Mouse (Mus musculus) heart, embryonic 14.5 days (tissue): ENCODE measurements around the gene Smad3. TPM values are rescaled to one million over a fixed set of nuclear protein-coding genes. Genes with fewer than 3 reads are reported as not detected.

Experiments
- ATAC-seq: fragments of 200-750 bp; cut with Nextera tagmentation; 2 replicates; pipeline ENCODE4 v1.8.0; 2017; ENCODE audit warnings: low read depth, moderate TSS enrichment; ENCODE audit not compliant: insufficient number of reproducible peaks, insufficient read depth, low FRiP score
- H3K27ac ChIP-seq, 2 experiments: fragments of 200-500 bp in 1 of 2; fragments of 300-500 bp in 1 of 2; sonication (generic) in 1 of 2; replicated peaks in 1 of 2; 2 replicates each; pipeline ENCODE4 v1.5.1; 2012 to 2014; ENCODE audit warnings: low read depth in 2 of 2, low read length in 2 of 2, control low read depth in 1 of 2, mild to moderate bottlenecking in 1 of 2, mixed read lengths in 1 of 2; ENCODE audit not compliant: control insufficient read depth in 1 of 2, insufficient read depth in 1 of 2
- H3K27me3 ChIP-seq: fragments of 300-500 bp; sonication (generic); 2 replicates; pipeline ENCODE4 v1.6.1; 2014; ENCODE audit warnings: mild to moderate bottlenecking, low read length, control low read depth; ENCODE audit not compliant: control insufficient read depth, insufficient read depth
- H3K36me3 ChIP-seq: fragments of 300-500 bp; sonication (generic); 2 replicates; pipeline ENCODE4 v1.6.1; 2014; ENCODE audit warnings: mild to moderate bottlenecking, control low read depth, low read length, mixed read lengths; ENCODE audit not compliant: control insufficient read depth, insufficient read depth
- H3K4me1 ChIP-seq, 2 experiments: fragments of 200-500 bp in 1 of 2; fragments of 300-500 bp in 1 of 2; sonication (generic) in 1 of 2; 2 replicates each; pipeline ENCODE4 v1.6.1; 2012 to 2014; ENCODE audit warnings: low read length in 2 of 2, control low read depth in 1 of 2, mixed read lengths in 1 of 2; ENCODE audit not compliant: control insufficient read depth in 2 of 2, insufficient read depth in 2 of 2
- H3K4me2 ChIP-seq: fragments of 300-500 bp; sonication (generic); 2 replicates; pipeline ENCODE4 v1.6.1; 2014; ENCODE audit warnings: mild to moderate bottlenecking, low read length
- H3K4me3 ChIP-seq, 2 experiments: fragments of 200-500 bp in 1 of 2; fragments of 300-500 bp in 1 of 2; sonication (generic) in 1 of 2; 2 replicates each; pipeline ENCODE4 v1.5.1; 2012 to 2014; ENCODE audit warnings: low read length in 2 of 2, mild to moderate bottlenecking in 2 of 2, control low read depth in 1 of 2, low read depth in 1 of 2, moderate library complexity in 1 of 2; ENCODE audit not compliant: control insufficient read depth in 1 of 2, insufficient read depth in 1 of 2
- H3K9ac ChIP-seq: fragments of 300-500 bp; sonication (generic); 2 replicates; pipeline ENCODE4 v1.6.1; 2014; ENCODE audit warnings: mild to moderate bottlenecking, low read length
- H3K9me3 ChIP-seq: fragments of 300-500 bp; sonication (generic); 2 replicates; pipeline ENCODE4 v1.6.1; 2016; ENCODE audit warnings: low read length, control low read depth; ENCODE audit not compliant: control insufficient read depth
- WGBS: fragments of 180-500 bp; shearing (Covaris S2); extraction: QIAGEN DNeasy Blood & Tissue Kit; methylation state at CpG from one replicate; pipeline ENCODE4 v1.1.7; 2014; 5-methylcytosine and 5-hydroxymethylcytosine counted together
- polyA plus RNA-seq: library from polyadenylated mRNA; unstranded; fragments of >200 nt; fragmentation: Nextera tagmentation; extraction: Ambion mirVana; gene quantifications from 2 replicates; pipeline ENCODE4 v1.2.1, GENCODE M21; 2014

The Smad3 gene
- polyA plus RNA-seq, 1 experiment from 2014 or later, result 10.4 TPM

GRCm38 (mm10) chr9:63666612-63667372 is 91.0 kb downstream of the Smad3 start:
- peaks cover 28% of the 10 kb centered on the region for H3K36me3 ChIP-seq
- WGBS, result 39% methylated on average over 18 of the region's 18 CpGs
- H3K4me3 ChIP-seq, result no peak overlapping the region
- ATAC-seq, result peak; percentile 68
- peak overlapping the region; percentile 58; the same call in 1 of the 2 replicates for H3K9ac ChIP-seq
- no peaks in the 10 kb centered on the region for H3K9me3 ChIP-seq
- no peaks in the 10 kb centered on the region for H3K27me3 ChIP-seq
- H3K27ac ChIP-seq, result peak overlapping the region; percentile 29 to 71
- H3K4me2 ChIP-seq, result peak overlapping the region; percentile 36; the same call in 1 of the 2 replicates
- H3K4me1 ChIP-seq, result peaks cover 51 to 68% of the 10 kb centered on the region in 2 experiments

GRCm38 (mm10) chr9:63664792-63665646 is 92.8 kb downstream of the Smad3 start:
- no peaks in the 10 kb centered on the region for H3K27me3 ChIP-seq
- no peak overlapping the region for H3K4me3 ChIP-seq
- H3K36me3 ChIP-seq, result peaks cover 36% of the 10 kb centered on the region
- H3K27ac ChIP-seq, result peak overlapping the region in 1 of 2 experiments; percentile 53; a peak in 2 of 4 replicates
- H3K9ac ChIP-seq, result no peak overlapping the region; the same call in 1 of the 2 replicates
- no peaks in the 10 kb centered on the region for H3K9me3 ChIP-seq
- 0 out of 2 replicates have a peak, but pooled peaks have one; percentile 17 for ATAC-seq
- no peak overlapping the region for H3K4me2 ChIP-seq
- H3K4me1 ChIP-seq, result peaks cover 51 to 66% of the 10 kb centered on the region in 2 experiments
- WGBS, result 67% methylated on average over 13 of the region's 13 CpGs

- Histone ChIP-seq H3K36me3 (peaks cover 36% of the 10 kb centered on the region), H3K27ac (no peak overlapping the region), H3K4me1 (peaks cover 51 to 66% of the 10 kb centered on the region in 2 experiments), H3K9ac (no peak overlapping the region), H3K4me2 (no peak overlapping the region), H3K27me3 (no peaks in the 10 kb centered on the region), H3K9me3 (no peaks in the 10 kb centered on the region), H3K4me3 (no peak overlapping the region)
- no peak for ATAC-seq
- WGBS, result 75% methylated on average over 2 of the region's 2 CpGs
These were observed 93.5 kb downstream of the Smad3 start for GRCm38 (mm10) chr9:63664300-63664745.

- WGBS, result 55% methylated on average over 10 of the region's 10 CpGs
These were observed 94.6 kb downstream of the Smad3 start for GRCm38 (mm10) chr9:63663222-63663621.

GRCm38 (mm10) chr9:63662759-63663158 is 95.0 kb downstream of the Smad3 start:
- Histone ChIP-seq H3K36me3 (peaks cover 36% of the 10 kb centered on the region), H3K4me2 (no peak overlapping the region), H3K27ac (0 out of 4 replicates have a peak overlapping the region, but pooled peaks of 1 of the 2 experiments have one; percentile 9), H3K4me1 (peaks cover 47 to 56% of the 10 kb centered on the region in 2 experiments), H3K4me3 (no peak overlapping the region), H3K27me3 (no peaks in the 10 kb centered on the region), H3K9ac (no peak overlapping the region), H3K9me3 (no peaks in the 10 kb centered on the region)
- 46% methylated on average over 7 of the region's 7 CpGs for WGBS
- ATAC-seq, result no peak

More at GRCm38 (mm10) chr9:63663222-63663621, 94.6 kb downstream of the Smad3 start:
- Histone ChIP-seq H3K36me3 (peaks cover 36% of the 10 kb centered on the region), H3K4me1 (peaks cover 50 to 56% of the 10 kb centered on the region in 2 experiments), H3K9me3 (no peaks in the 10 kb centered on the region), H3K9ac (no peak overlapping the region), H3K4me2 (no peak overlapping the region), H3K27me3 (no peaks in the 10 kb centered on the region), H3K4me3 (no peak overlapping the region), H3K27ac (no peak overlapping the region)
- ATAC-seq, result no peak

GRCm38 (mm10) chr9:63660691-63661090 is 97.1 kb downstream of the Smad3 start:
- 91% methylated on average over 3 of the region's 3 CpGs for WGBS
- Histone ChIP-seq H3K36me3 (peaks cover 36% of the 10 kb centered on the region), H3K9ac (no peak overlapping the region), H3K4me3 (no peak overlapping the region), H3K9me3 (no peaks in the 10 kb centered on the region), H3K4me1 (peaks cover 36 to 51% of the 10 kb centered on the region in 2 experiments), H3K27ac (no peak overlapping the region), H3K27me3 (no peaks in the 10 kb centered on the region), H3K4me2 (no peak overlapping the region)
- ATAC-seq, result no peak

- WGBS, result 90% methylated on average over 4 of the region's 4 CpGs
- Histone ChIP-seq H3K27me3 (no peaks in the 10 kb centered on the region), H3K4me2 (no peak overlapping the region), H3K9me3 (no peaks in the 10 kb centered on the region), H3K27ac (no peak overlapping the region), H3K36me3 (peaks cover 42% of the 10 kb centered on the region), H3K4me1 (peaks cover 37 to 52% of the 10 kb centered on the region in 2 experiments), H3K9ac (no peak overlapping the region), H3K4me3 (no peak overlapping the region)
- no peak for ATAC-seq
These were observed 97.7 kb downstream of the Smad3 start for GRCm38 (mm10) chr9:63660061-63660460.
